Mouse (Mus musculus) liver, adult 2 months (tissue): Measurements from ENCODE around the gene Bptf. TPM values are rescaled to one million over a fixed set of nuclear protein-coding genes. Genes with fewer than 3 reads are reported as not detected.
"Not testable (repeated sequence)": the region's sequence is repeated elsewhere in the genome, so short reads cannot be mapped to it uniquely, and the experiment has no call there.

ENCODE experiments used
- DNase-seq: peaks from one replicate; pipeline ENCODE4 v3.0.0-alpha.2; 2011; ENCODE audit warnings: low read depth, low spot score; ENCODE audit errors: extremely low read depth
- H3K27ac ChIP-seq: fragments of 200-500 bp; replicated peaks from 2 replicates; pipeline ENCODE4 v1.5.1; 2012; ENCODE audit warnings: low read depth, mild to moderate bottlenecking, control low read depth, inconsistent platforms, low read length; ENCODE audit not compliant: insufficient read depth
- H3K27me3 ChIP-seq: fragments of 200-500 bp; 2 replicates; pipeline ENCODE4 v1.6.1; 2012; ENCODE audit warnings: mild to moderate bottlenecking, moderate library complexity, low read length, inconsistent platforms; ENCODE audit not compliant: control insufficient read depth, insufficient read depth
- H3K36me3 ChIP-seq: fragments of 200-500 bp; 2 replicates; pipeline ENCODE4 v1.6.1; 2012; ENCODE audit warnings: low read length, inconsistent platforms; ENCODE audit not compliant: control insufficient read depth, insufficient read depth
- H3K4me1 ChIP-seq: fragments of 200-500 bp; 2 replicates; pipeline ENCODE4 v1.6.1; 2011; ENCODE audit warnings: low read length; ENCODE audit not compliant: control insufficient read depth, insufficient read depth
- H3K4me3 ChIP-seq: fragments of 200-500 bp; 2 replicates; pipeline ENCODE4 v1.5.1; 2011; ENCODE audit warnings: low read depth, mild to moderate bottlenecking, control low read depth, low read length, moderate library complexity; ENCODE audit not compliant: insufficient read depth
- H3K79me2 ChIP-seq: fragments of 200-500 bp; 2 replicates; pipeline ENCODE4 v1.6.1; 2012; ENCODE audit warnings: inconsistent platforms, mild to moderate bottlenecking, low read length, moderate library complexity; ENCODE audit not compliant: control insufficient read depth, insufficient read depth
- H3K9ac ChIP-seq: fragments of 200-500 bp; 2 replicates; pipeline ENCODE4 v1.6.1; 2012; ENCODE audit warnings: low read depth, mild to moderate bottlenecking, control low read depth, inconsistent platforms, low read length
- CTCF ChIP-seq: fragments of 200-500 bp; IDR thresholded peaks from 2 replicates; pipeline ENCODE4 v1.5.1; 2011; ENCODE audit warnings: low read depth, low read length, control low read depth
- POLR2A ChIP-seq: fragments of 200-500 bp; IDR thresholded peaks from 2 replicates; pipeline ENCODE4 v1.6.1; 2011; ENCODE audit warnings: low read length, control low read depth; ENCODE audit not compliant: insufficient read depth; ENCODE audit errors: extremely low read depth
- WGBS: fragments of 180-500 bp; shearing (Covaris S2); methylation state at CpG from one replicate; pipeline ENCODE4 v1.1.7; 2018; 5-methylcytosine and 5-hydroxymethylcytosine counted together
- polyA plus RNA-seq: library from polyadenylated mRNA; depleted of rRNA; stranded (reverse); fragments of >200 nt; gene quantifications from 2 replicates; pipeline ENCODE4 v1.2.3, GENCODE M21; 2012
- total RNA-seq: library from RNA; depleted of rRNA; stranded (reverse); fragments of >200 nt; gene quantifications from 2 replicates; pipeline ENCODE4 v1.2.3, GENCODE M21; 2014

The Bptf gene
- total and polyA plus RNA-seq, 2 experiments: 7.6 to 15.0 TPM

DNA sequence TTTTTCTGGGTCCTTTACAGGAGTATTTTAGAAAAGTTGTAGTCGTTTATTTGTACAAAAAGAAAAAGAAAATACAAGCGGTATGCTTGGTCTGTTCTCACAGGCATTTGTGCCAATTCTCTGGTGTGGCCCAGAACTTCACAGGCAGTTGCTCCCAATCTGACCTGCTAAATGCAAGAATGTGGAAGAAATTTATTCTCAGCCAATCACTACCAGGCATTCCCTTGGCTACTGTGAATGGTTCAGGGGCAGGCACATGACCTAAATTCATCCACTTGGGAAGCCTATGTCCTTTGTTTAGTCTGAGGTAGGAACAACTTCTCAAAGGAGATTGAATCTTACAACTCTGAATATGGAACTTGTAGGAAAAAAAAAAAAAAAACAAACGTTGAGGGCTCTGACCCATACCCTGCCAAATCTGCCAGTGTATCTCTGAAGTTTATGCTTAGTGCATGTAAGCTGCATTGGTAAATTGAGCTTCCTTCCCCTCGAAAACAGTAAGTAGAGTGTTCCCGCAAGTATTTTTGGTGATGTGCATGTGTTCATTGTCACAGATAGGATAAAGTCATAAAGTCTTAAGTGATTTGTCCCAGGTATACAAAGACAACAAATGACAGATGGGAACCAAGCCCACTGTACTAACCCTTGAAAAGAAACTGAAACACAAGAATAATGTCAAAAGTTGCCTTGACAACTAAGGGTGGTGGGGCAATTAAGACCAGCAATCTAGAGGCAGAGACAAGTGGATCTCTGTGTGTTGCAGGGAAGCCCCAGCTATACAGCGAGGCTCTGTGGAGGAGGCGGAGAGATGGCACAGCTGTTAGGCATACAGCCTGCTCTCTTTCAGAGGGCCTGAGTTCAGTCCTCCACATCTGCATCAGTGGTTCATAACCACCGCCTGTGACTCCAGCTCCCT, 129.9 kb downstream of the Bptf start:
- Histone ChIP-seq H3K36me3 (peaks cover 3% of the 10 kb centered on the region; the same call in 1 of the 2 replicates), H3K27me3 (no peaks in the 10 kb centered on the region), H3K9ac (no peak overlapping the region), H3K27ac (no peak overlapping the region), H3K4me1 (peaks cover 3% of the 10 kb centered on the region), H3K79me2 (peaks cover 1% of the 10 kb centered on the region; the same call in 1 of the 2 replicates), H3K4me3 (no peak overlapping the region)
- no peak for DNase-seq
- WGBS: 71% methylated on average over 8 of the region's 8 CpGs
- no peak for TF ChIP-seq CTCF
- no peak for TF ChIP-seq POLR2A

DNA sequence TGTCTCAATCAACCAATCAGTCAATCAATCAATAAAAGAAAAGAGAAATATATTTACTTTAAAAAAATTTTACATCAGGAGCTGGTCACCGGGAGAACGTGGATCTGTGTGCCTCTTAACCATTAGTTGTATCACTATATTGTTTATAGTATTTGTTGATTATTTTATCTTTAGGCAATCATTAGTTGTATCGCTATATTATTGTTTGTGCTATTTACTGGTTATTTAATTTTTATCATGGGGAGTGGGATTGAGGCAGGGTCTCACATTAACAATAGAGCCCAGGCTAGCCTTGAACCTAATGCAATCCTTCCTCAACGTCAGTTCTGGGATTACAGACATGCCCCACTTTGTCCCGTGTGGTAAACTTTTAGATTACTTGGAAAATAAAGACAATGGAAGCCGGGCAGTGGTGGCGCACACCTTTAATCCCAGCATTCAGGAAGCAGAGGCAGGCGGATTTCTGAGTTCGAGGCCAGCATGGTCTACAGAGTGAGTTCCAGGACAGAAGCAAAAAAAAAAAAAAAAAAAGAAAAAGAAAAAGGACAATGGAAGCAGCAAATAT, 131.9 kb downstream of the Bptf start:
- peak overlapping the region; percentile 75 for H3K9ac ChIP-seq
- peaks cover 22% of the 10 kb centered on the region for H3K36me3 ChIP-seq
- H3K4me1 ChIP-seq: peaks cover 6% of the 10 kb centered on the region
- peaks cover 2% of the 10 kb centered on the region; the same call in 1 of the 2 replicates for H3K79me2 ChIP-seq
- H3K27me3 ChIP-seq: no peaks in the 10 kb centered on the region
- WGBS: 77% methylated on average over 9 of the region's 9 CpGs
- H3K27ac ChIP-seq: peak overlapping the region; percentile 87
- TF ChIP-seq POLR2A (no peak), CTCF (no peak)
- DNase-seq: no peak
- H3K4me3 ChIP-seq: no peak overlapping the region; the same call in 1 of the 2 replicates

DNA sequence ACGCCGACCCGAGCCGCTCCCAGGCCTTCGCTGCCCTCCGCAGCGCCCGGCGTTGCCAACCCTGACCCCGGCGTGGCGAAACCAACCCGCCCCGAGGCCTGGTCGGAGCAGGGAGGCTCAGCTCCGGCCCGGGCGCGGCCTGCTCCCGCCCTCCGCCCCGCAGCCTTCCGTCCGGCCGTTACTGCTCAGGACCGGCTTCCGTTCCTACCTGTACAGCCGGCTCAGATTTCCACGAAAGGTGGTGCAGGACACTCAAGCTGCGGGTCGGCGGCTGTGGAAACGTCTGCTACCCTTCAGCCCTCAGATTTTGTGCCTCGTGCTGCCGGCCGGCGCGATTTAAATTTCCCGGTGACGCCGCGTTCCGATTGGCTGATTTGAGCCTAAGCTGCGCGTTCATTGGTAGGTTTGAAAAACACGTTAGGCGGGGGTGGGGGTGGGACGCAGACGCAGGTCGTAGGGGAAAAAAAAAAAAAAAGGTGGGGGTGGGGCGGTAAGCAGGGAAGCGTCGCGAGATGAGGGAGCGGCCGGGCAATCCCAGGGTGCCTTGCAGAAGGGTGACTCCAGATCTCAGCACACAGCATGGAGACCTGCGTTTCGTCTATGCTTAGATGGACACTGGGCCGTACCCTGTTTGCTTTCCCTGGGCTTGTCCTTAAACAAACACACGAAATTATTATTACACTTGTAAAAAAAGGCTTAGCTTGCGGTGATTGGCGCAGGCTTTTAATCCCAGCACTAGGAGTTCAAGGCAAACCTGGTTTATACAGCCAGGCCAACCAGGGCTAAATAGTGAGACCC, 132.6 kb downstream of the Bptf start, which contains the start of gene Kpna2:
TSS of gene Kpna2 (minus strand) at position 391 of the 798 bp plus-strand sequence.
- H3K4me1 ChIP-seq: peaks cover 11% of the 10 kb centered on the region
- H3K36me3 ChIP-seq: peaks cover 26% of the 10 kb centered on the region
- DNase-seq: peak; percentile 89
- peak within 1 kb of the TSS; percentile 78 for H3K4me3 ChIP-seq
- peak within 1 kb of the TSS; percentile 87 for H3K27ac ChIP-seq
- no peaks in the 10 kb centered on the region for H3K27me3 ChIP-seq
- peak within 1 kb of the TSS; percentile 79 for H3K9ac ChIP-seq
- H3K79me2 ChIP-seq: peaks cover 2% of the 10 kb centered on the region; the same call in 1 of the 2 replicates
- WGBS: under 1% methylated on average over 62 of the region's 62 CpGs
- peak; percentile 74 for TF ChIP-seq POLR2A
- TF ChIP-seq CTCF: no peak

DNA sequence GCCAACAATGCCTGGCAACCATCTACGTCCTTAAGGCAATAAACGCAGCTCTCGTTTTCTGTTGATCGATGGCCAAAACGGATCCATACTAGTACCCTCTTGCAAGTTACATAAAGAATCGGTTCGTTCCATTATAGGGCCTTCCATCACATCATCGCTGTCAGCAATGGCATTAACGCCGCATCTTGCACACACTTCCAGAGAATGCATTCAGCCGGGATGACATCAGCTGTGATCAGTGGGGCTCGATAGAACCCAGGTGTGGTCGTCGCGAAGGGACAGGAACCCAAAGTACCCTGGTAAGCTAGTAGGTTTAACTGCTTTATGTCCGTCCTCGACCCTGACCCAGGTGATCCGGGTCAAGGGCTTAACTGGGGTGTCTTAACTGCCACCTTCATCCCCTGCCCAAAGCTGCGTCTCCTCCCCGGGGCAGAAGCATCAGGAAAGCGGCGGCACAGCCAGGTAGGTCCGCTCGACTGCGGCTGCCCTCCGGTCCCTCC, 133.2 kb downstream of the Bptf start:
- no peaks in the 10 kb centered on the region for H3K27me3 ChIP-seq
- no peak for TF ChIP-seq CTCF
- TF ChIP-seq POLR2A: no peak
- WGBS: under 1% methylated on average over 26 of the region's 26 CpGs

DNA sequence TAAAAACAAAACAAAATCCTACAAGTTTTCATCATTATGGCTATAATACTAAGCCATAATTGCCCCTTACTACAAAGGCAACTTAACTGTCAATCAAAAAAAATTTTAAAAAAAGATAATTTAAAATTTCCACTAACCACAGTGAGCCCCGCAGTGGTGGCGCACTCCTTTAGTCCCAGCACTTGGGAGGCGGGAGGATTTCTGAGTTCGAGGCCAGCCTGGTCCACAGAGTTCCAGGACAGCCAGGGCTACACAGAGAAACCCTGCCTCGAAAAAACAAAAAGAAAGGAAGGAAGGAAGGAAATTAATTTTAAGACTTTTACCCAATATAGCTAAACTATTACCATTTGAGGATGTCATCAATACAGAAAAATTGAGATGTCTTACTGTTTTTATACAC, 134.0 kb downstream of the Bptf start:
- Histone ChIP-seq H3K4me1 (peaks cover 13% of the 10 kb centered on the region), H3K27me3 (no peaks in the 10 kb centered on the region), H3K27ac (no peak overlapping the region), H3K36me3 (peaks cover 36% of the 10 kb centered on the region), H3K9ac (no peak overlapping the region; the same call in 1 of the 2 replicates), H3K79me2 (peaks cover 2% of the 10 kb centered on the region; the same call in 1 of the 2 replicates), H3K4me3 (peak overlapping the region; percentile 20; the same call in 1 of the 2 replicates)
- no peak for TF ChIP-seq CTCF
- TF ChIP-seq POLR2A: no peak
- no peak for DNase-seq
- 32% methylated on average over 5 of the region's 5 CpGs for WGBS

More for the DNA sequence above, 133.2 kb downstream of the Bptf start:
- H3K79me2 ChIP-seq: peaks cover 2% of the 10 kb centered on the region; the same call in 1 of the 2 replicates
- H3K36me3 ChIP-seq: peaks cover 32% of the 10 kb centered on the region
- H3K9ac ChIP-seq: peak overlapping the region; percentile 79
- peaks cover 13% of the 10 kb centered on the region for H3K4me1 ChIP-seq
- peak overlapping the region; percentile 58 for H3K27ac ChIP-seq
- H3K4me3 ChIP-seq: peak overlapping the region; percentile 78
- DNase-seq: peak; percentile 55

DNA sequence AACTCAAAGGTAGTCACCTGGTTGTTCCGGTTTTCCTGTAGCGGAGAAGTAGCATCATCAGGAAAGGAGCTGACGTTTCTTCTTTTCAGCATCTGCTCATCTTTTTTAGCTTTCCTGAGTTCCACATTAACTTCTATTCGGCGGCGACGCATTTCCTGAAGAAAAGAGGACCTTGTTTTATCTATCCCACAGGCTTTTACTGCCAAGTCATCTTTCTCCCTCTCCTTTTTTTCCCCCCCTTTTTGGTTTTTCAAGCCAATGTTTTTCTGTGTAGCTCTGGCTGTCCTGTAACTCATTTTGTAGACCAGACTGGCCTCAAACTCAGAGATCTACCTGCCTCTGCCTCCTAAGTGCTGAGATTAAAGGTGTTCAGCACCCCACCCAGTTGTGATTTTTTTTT, 135.4 kb downstream of the Bptf start:
- H3K9ac ChIP-seq, H3K27ac ChIP-seq, H3K4me3 ChIP-seq, H3K79me2 ChIP-seq, DNase-seq, H3K27me3 ChIP-seq: not testable (repeated sequence)
- WGBS: 77% methylated on average over 7 of the region's 7 CpGs
- Histone ChIP-seq H3K36me3 (peaks cover 44% of the 10 kb centered on the region), H3K4me1 (peaks cover 13% of the 10 kb centered on the region)
